Comparison of ENCODE assay signal across 30 mouse cellular contexts in genomic region chrX:169789702-169790101, GRCm38 (mm10). TPM values are rescaled to one million over a fixed set of nuclear protein-coding genes. Genes with fewer than 3 reads are reported as not detected.
A peak's percentile ranks its signal among the peaks of the same experiment; 100 is the strongest.
DNase-seq lines count a peak whose midpoint lies in the region; TF ChIP-seq lines count a peak whose summit lies in the region.
"Had no signal": no experiment of that assay in that cellular context is flagged by ENCODE, and none has a peak within 500 bp of the region (broad histone marks: within the 10 kb centered on the region; RNA-seq: fewer than 3 reads in every experiment).

No protein-coding gene starts in this region.

- intact Hi-C loops in heart, adult 2 months (cut with DNase I), result loop anchor here (10.0 kb wide), 1 partner anchor 465 kb away; the partner anchor contains the start of gene Hccs

- no peak overlapping the region for H3K27ac ChIP-seq in heart, adult 2 months
- H3K27ac ChIP-seq: embryonic facial prominence, embryonic 13.5 days; embryonic facial prominence, embryonic 15.5 days; forebrain, embryonic 10.5 days; forebrain, embryonic 12.5 days had no signal

- no peaks in the 10 kb centered on the region for H3K27me3 ChIP-seq in heart, adult 2 months (ENCODE audit: control insufficient read depth, insufficient read depth, low read length)
- H3K27me3 ChIP-seq: embryonic facial prominence, embryonic 15.5 days had no signal

- H3K79me2 ChIP-seq in heart, adult 2 months (replicated peaks; ENCODE audit: control insufficient read depth, insufficient read depth, low read length), result no peaks in the 10 kb centered on the region

- H3K9ac ChIP-seq in heart, adult 2 months (ENCODE audit: low read depth, low read length), result no peak overlapping the region
- H3K9ac ChIP-seq: embryonic facial prominence, embryonic 13.5 days; embryonic facial prominence, embryonic 15.5 days; forebrain, embryonic 12.5 days had no signal

- peak; percentile 65 for DNase-seq in heart, adult 11 months
- DNase-seq in heart, adult 2 months, result no peak
- peak; percentile 3 for DNase-seq in R1 (ENCODE audit: low read depth, low spot score)
- no peak for DNase-seq in right cerebral cortex, adult 2 months (ENCODE audit: low spot score in 2 of 2)
- no peak for DNase-seq in B cell, adult 2 months
- DNase-seq: adrenal gland, adult 2 months; adrenal gland, postnatal 10 days; adrenal gland, postnatal 25 days; cerebellum, adult 11 months; cerebellum, adult 18-20 months; cerebellum, adult 8-10 months; cerebellum, adult 9-11 months; cerebellum, postnatal 14 days; cerebellum, postnatal 36 days; embryo, embryonic 11 days had no signal

- no peak for TF ChIP-seq POLR2A in heart, adult 2 months (IDR thresholded peaks at IDR 0.05; ENCODE audit: insufficient read depth, low read depth, low read length)

- no peak for TF ChIP-seq EP300 in heart, adult 2 months (IDR thresholded peaks at IDR 0.05; ENCODE audit: insufficient read depth, low read depth, low read length)

- no peaks in the 10 kb centered on the region for H3K4me1 ChIP-seq in heart, adult 2 months (ENCODE audit: control insufficient read depth, insufficient read depth, low read length)

- WGBS in heart, adult 2 months, result 82% methylated on average over 5 of the region's 5 CpGs

- no peak for TF ChIP-seq CTCF in heart, adult 2 months (IDR thresholded peaks at IDR 0.05)

- H3K36me3 ChIP-seq in heart, adult 2 months (ENCODE audit: control insufficient read depth, insufficient read depth, low read length), result no peaks in the 10 kb centered on the region
- H3K36me3 ChIP-seq: embryonic facial prominence, embryonic 13.5 days; embryonic facial prominence, embryonic 15.5 days; forebrain, embryonic 10.5 days; forebrain, embryonic 12.5 days had no signal

- no peak overlapping the region for H3K4me3 ChIP-seq in heart, adult 2 months
- H3K4me3 ChIP-seq: embryonic facial prominence, embryonic 13.5 days; embryonic facial prominence, embryonic 15.5 days; erythroblast, embryonic 14.5 days; forebrain, embryonic 10.5 days; forebrain, embryonic 12.5 days had no signal

RNA-seq across cellular contexts. Expression of gene 4933400A11Rik, which starts 10.3 kb away (rescaled TPM):
- not detected for total RNA-seq in heart, adult 2 months (2021)
- polyA plus RNA-seq in heart, adult 2 months (2012; rRNA removed), result not detected in 2 replicates
- total RNA-seq: adrenal gland, adult 2 months; adrenal gland, postnatal 10 days; adrenal gland, postnatal 25 days; adrenal gland, postnatal 4 days; common myeloid progenitor, adult 5-6 weeks; ES-E14; MEL had no signal
- polyA plus RNA-seq: adrenal gland, adult 2 months; brain, embryonic 14.5 days; C2C12; embryonic facial prominence, embryonic 11.5 days; embryonic facial prominence, embryonic 15.5 days; erythroblast, embryonic 14.5 days; forebrain, embryonic 14.5 days; forebrain, embryonic 16.5 days; frontal cortex, adult 2 months had no signal

Comparison
In these comparisons a context has a peak if more than half of its experiments do, and no peak if none do; other contexts are left out.
1. DNase-seq: peak in heart, adult 11 months (single experiment) and R1 (single experiment); none in heart, adult 2 months (0 of 2), right cerebral cortex, adult 2 months (0 of 2) and B cell, adult 2 months (0 of 2).